21 mouse cellular contexts compared by ENCODE assay signal in the genomic region with DNA sequence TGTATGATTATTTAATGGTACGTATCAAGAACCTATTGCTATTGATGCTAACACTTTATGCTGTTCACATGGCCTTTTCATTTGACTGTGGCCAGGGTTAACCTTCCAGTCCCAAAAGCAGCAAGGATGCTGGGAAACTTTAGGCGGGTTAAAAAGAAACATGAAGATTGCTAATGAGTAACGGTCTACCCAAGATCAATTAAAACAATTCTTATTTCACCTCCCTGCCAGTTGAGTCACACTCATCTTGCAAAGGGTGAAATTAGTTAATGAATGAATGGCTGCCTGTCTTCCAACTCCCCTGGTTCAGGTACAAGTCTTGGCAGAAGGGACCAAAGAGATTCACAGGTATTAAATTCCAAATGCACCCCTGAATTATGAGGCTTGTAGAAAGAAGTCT.
DNase-seq lines count a peak whose midpoint lies in the region; ATAC-seq and TF ChIP-seq lines count a peak whose summit lies in the region.
"Had no signal": no experiment of that assay in that cellular context is flagged by ENCODE, and none has a peak within 500 bp of the region (broad histone marks: within the 10 kb centered on the region; RNA-seq: fewer than 3 reads in every experiment).

No protein-coding gene starts in this region.

- H3K4me1 ChIP-seq in kidney, adult 2 months (ENCODE audit: control insufficient read depth, insufficient read depth, low read length) = peaks cover 9% of the 10 kb centered on the region; the same call in 1 of the 2 replicates
- no peaks in the 10 kb centered on the region for H3K4me1 ChIP-seq in kidney, embryonic 14.5 days (ENCODE audit: control insufficient read depth, insufficient read depth, low read length)

- no peak for TF ChIP-seq POLR2A in kidney, adult 2 months (IDR thresholded peaks at IDR 0.05; ENCODE audit: low read depth, low read length)

- H3K9ac ChIP-seq in kidney, embryonic 14.5 days (ENCODE audit: low read depth, low read length) = no peak overlapping the region

- no peak for TF ChIP-seq CTCF in kidney, adult 2 months (conservative IDR thresholded peaks at IDR 0.05; ENCODE audit: insufficient read depth, insufficient read length, low read depth, low read length)
- TF ChIP-seq CTCF in layer of hippocampus, adult 2 months (conservative IDR thresholded peaks at IDR 0.05) = no peak

- H3K4me2 ChIP-seq in kidney, embryonic 14.5 days (replicated peaks; ENCODE audit: low read depth, low read length) = no peak overlapping the region

- 80% methylated on average over 3 of the region's 3 CpGs for WGBS in kidney, adult 2 months
- 94% methylated on average over 3 of the region's 3 CpGs for WGBS in kidney, embryonic 14.5 days

- H3K4me3 ChIP-seq in kidney, adult 2 months (ENCODE audit: insufficient read depth, low read depth, low read length) = no peak overlapping the region
- H3K4me3 ChIP-seq in kidney, embryonic 14.5 days (ENCODE audit: low read length) = no peak overlapping the region
- H3K4me3 ChIP-seq in layer of hippocampus, adult 2 months = no peak overlapping the region

- peak; percentile 76 for DNase-seq in kidney, adult 2 months
- DNase-seq in kidney, postnatal 14 days = no peak
- DNase-seq in kidney, adult 8-10 months = peak; percentile 17 to 45
- peak; percentile 71 for DNase-seq in kidney, adult 9 months
- no peak for DNase-seq in kidney, postnatal 10 days
- no peak for DNase-seq in layer of hippocampus, adult 2 months (ENCODE audit: low spot score in 2 of 2)
- DNase-seq in layer of hippocampus, adult 11-12 months (ENCODE audit: low spot score) = no peak
- DNase-seq: adrenal gland, adult 2 months; adrenal gland, adult 8-10 months; adrenal gland, postnatal 10 days; adrenal gland, postnatal 14 days; adrenal gland, postnatal 25 days; adrenal gland, postnatal 36 days; B cell, adult 2 months; cerebellum, adult 11 months; cerebellum, adult 11-12 months had no signal

- peaks cover 1% of the 10 kb centered on the region; the same call in 1 of the 2 replicates for H3K36me3 ChIP-seq in kidney, adult 2 months (ENCODE audit: control insufficient read depth, insufficient read depth, low read length)
- peaks cover 2% of the 10 kb centered on the region; the same call in 1 of the 2 replicates for H3K36me3 ChIP-seq in kidney, embryonic 14.5 days (ENCODE audit: control insufficient read depth, insufficient read depth, low read length)

- no peaks in the 10 kb centered on the region for H3K9me3 ChIP-seq in kidney, embryonic 14.5 days (ENCODE audit: control insufficient read depth, low read length)

- no peak for ATAC-seq in kidney, embryonic 14.5 days (ENCODE audit: low FRiP score, low TSS enrichment)
- ATAC-seq: activated CD4-positive, CD25-positive, alpha-beta regulatory T cell, adult 4 months; CD4-positive, CD25-positive, alpha-beta regulatory T cell, adult 4 months; Patski had no signal

- no peaks in the 10 kb centered on the region for H3K27me3 ChIP-seq in kidney, adult 2 months (replicated peaks; ENCODE audit: control insufficient read depth, insufficient read depth, low read length)
- H3K27me3 ChIP-seq in kidney, embryonic 14.5 days (ENCODE audit: control insufficient read depth, insufficient read depth, low read length) = no peaks in the 10 kb centered on the region
- H3K27me3 ChIP-seq: CH12.LX, Patski had no signal

- H3K27ac ChIP-seq in kidney, adult 2 months (ENCODE audit: insufficient read depth, low read depth, low read length) = no peak overlapping the region
- no peak overlapping the region for H3K27ac ChIP-seq in kidney, embryonic 14.5 days (ENCODE audit: low read depth, low read length)
- peak overlapping the region; percentile 39; the same call in 1 of the 2 replicates for H3K27ac ChIP-seq in layer of hippocampus, adult 2 months

Comparison
In these comparisons a context has a peak if more than half of its experiments do, and no peak if none do; other contexts are left out.
1. DNase-seq: peak in kidney, adult 2 months (single experiment), kidney, adult 8-10 months (2 of 2) and kidney, adult 9 months (single experiment); none in kidney, postnatal 14 days (single experiment), kidney, postnatal 10 days (single experiment), layer of hippocampus, adult 2 months (0 of 2) and layer of hippocampus, adult 11-12 months (single experiment).